Mouse (Mus musculus): ENCODE data around the gene 9130409I23Rik. TPM values are rescaled to one million over a fixed set of nuclear protein-coding genes. Genes with fewer than 3 reads are reported as not detected.
A peak's percentile ranks its signal among the peaks of the same experiment; 100 is the strongest.

The 9130409I23Rik gene
- total and polyA plus RNA-seq, 2 experiments from 2014 or later = not detected

DNA sequence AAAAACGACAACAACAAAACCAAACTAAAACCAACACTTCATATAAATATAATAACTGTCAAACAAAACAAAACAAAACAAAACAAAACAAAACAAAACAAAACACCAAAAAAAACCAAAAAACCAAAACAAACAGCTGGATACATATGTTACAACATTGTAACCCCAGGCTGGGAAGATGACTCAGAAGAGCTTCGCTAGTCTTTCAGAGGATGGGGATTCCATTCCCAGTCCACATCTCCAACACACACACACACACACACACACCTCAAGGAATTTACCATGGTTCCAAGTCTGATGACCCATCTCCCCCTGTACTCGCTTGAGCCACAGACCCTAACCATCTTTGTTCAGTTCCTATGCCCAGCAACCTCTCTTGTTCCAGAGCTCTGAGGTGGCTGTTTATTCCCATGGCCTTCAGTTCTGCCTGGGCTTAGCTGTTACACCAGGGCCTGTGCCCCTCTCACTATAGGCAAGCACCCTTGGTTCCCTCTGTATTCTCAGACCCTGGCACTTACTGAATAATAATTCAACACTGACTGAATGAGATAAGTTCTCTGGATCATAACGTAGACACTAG, 41.9 kb upstream of the 9130409I23Rik start:
- ATAC-seq (ENCODE audit: insufficient read depth, low read depth) (no peak), DNase-seq (ENCODE audit: low spot score) (no peak)
- Histone ChIP-seq H3K27ac (ENCODE audit: low read depth) (peak overlapping the region; percentile 55), H3K4me1 (ENCODE audit: control insufficient read depth, insufficient read depth) (peaks cover 12% of the 10 kb centered on the region), H3K27me3 (ENCODE audit: control insufficient read depth, insufficient read depth, low read length) (no peaks in the 10 kb centered on the region), H3K9me3 (replicated peaks; ENCODE audit: control insufficient read depth, low read length) (no peaks in the 10 kb centered on the region), H3K4me2 (ENCODE audit: low read depth, low read length) (no peak overlapping the region), H3K9ac (replicated peaks; ENCODE audit: low read depth, low read length) (no peak overlapping the region), H3K36me3 (replicated peaks; ENCODE audit: control insufficient read depth, insufficient read depth, low read length) (no peaks in the 10 kb centered on the region), H3K4me3 (ENCODE audit: low read depth, low read length) (no peak overlapping the region)
- no peak for TF ChIP-seq EP300 (IDR thresholded peaks at IDR 0.05; ENCODE audit: low read depth)
- no peak for TF ChIP-seq CTCF (IDR thresholded peaks at IDR 0.05; ENCODE audit: low read depth)
- 84% methylated on average over 4 of the region's 4 CpGs for WGBS

GRCm38 (mm10) chr1:181009754-181010153, 41.3 kb upstream of the 9130409I23Rik start:
- peak overlapping the region; percentile 55 for H3K27ac ChIP-seq (ENCODE audit: low read depth)

DNA sequence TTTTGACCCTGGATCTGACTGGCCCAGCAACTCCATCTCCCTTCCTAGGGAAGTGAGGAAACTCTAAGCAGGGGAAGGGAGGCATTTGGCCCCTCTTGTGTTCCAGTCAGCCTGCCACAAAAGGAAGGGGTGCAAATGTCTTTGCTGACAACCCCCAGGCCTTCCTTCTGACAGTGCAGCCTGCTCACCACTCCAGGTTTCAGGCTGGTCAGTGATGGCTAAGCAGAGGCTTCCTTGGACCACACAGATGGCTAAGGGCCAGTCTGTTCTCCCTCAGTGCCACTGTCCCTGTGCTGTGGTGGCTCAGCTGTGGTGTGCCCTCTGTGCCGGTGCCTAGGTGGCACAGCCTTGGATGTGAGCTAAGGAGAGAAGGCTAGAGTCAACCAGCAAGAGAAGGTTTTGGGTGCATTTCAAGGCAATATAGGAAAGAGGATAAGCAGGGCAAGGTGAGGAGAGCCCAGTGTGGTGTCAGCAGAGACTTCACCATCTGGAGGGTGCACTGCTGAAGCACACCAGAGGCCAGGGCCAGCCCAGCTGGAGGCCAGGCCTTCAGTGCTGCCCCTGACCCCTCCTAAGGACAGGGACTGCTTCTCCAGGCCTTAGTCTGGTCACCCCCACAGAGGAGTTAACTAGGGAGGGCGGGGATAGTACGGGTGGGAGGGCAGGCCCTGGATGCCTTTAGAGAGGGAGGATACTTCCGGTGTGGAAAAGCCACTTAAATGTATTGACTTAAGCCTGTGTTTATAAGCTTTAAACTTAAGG, 40.7 kb upstream of the 9130409I23Rik start:
- TF ChIP-seq EP300 (IDR thresholded peaks at IDR 0.05; ENCODE audit: low read depth) (no peak), CTCF (IDR thresholded peaks at IDR 0.05; ENCODE audit: low read depth) (no peak)
- DNase-seq (ENCODE audit: low spot score) = peak; percentile 32
- ATAC-seq (ENCODE audit: insufficient read depth, low read depth) = peak; percentile 15; the same call in 1 of the 2 replicates
- no peaks in the 10 kb centered on the region for H3K9me3 ChIP-seq (replicated peaks; ENCODE audit: control insufficient read depth, low read length)
- H3K27ac ChIP-seq (ENCODE audit: low read depth) = peak overlapping the region; percentile 55
- H3K4me1 ChIP-seq (ENCODE audit: control insufficient read depth, insufficient read depth) = peaks cover 19% of the 10 kb centered on the region
- no peak overlapping the region for H3K4me3 ChIP-seq (ENCODE audit: low read depth, low read length)
- no peaks in the 10 kb centered on the region for H3K27me3 ChIP-seq (ENCODE audit: control insufficient read depth, insufficient read depth, low read length)
- no peak overlapping the region for H3K9ac ChIP-seq (replicated peaks; ENCODE audit: low read depth, low read length)
- no peaks in the 10 kb centered on the region for H3K36me3 ChIP-seq (replicated peaks; ENCODE audit: control insufficient read depth, insufficient read depth, low read length)
- no peak overlapping the region for H3K4me2 ChIP-seq (ENCODE audit: low read depth, low read length)
- 51% methylated on average over 4 of the region's 4 CpGs for WGBS

More at GRCm38 (mm10) chr1:181009754-181010153, 41.3 kb upstream of the 9130409I23Rik start:
- Histone ChIP-seq H3K4me1 (ENCODE audit: control insufficient read depth, insufficient read depth) (peaks cover 14% of the 10 kb centered on the region), H3K36me3 (replicated peaks; ENCODE audit: control insufficient read depth, insufficient read depth, low read length) (no peaks in the 10 kb centered on the region), H3K9ac (replicated peaks; ENCODE audit: low read depth, low read length) (no peak overlapping the region), H3K9me3 (replicated peaks; ENCODE audit: control insufficient read depth, low read length) (no peaks in the 10 kb centered on the region), H3K4me2 (ENCODE audit: low read depth, low read length) (no peak overlapping the region), H3K27me3 (ENCODE audit: control insufficient read depth, insufficient read depth, low read length) (no peaks in the 10 kb centered on the region), H3K4me3 (ENCODE audit: low read depth, low read length) (no peak overlapping the region)
- no peak for TF ChIP-seq CTCF (IDR thresholded peaks at IDR 0.05; ENCODE audit: low read depth)
- no peak for TF ChIP-seq EP300 (IDR thresholded peaks at IDR 0.05; ENCODE audit: low read depth)
- peak; percentile 83 for DNase-seq (ENCODE audit: low spot score)
- WGBS = 7% methylated on average over 3 of the region's 3 CpGs
- ATAC-seq (ENCODE audit: insufficient read depth, low read depth) = peak; percentile 90

GRCm38 (mm10) chr1:181011601-181012000, 39.4 kb upstream of the 9130409I23Rik start:
- Histone ChIP-seq H3K4me2 (ENCODE audit: low read depth, low read length) (no peak overlapping the region), H3K9ac (replicated peaks; ENCODE audit: low read depth, low read length) (no peak overlapping the region), H3K4me3 (ENCODE audit: low read depth, low read length) (no peak overlapping the region), H3K9me3 (replicated peaks; ENCODE audit: control insufficient read depth, low read length) (no peaks in the 10 kb centered on the region), H3K27me3 (ENCODE audit: control insufficient read depth, insufficient read depth, low read length) (no peaks in the 10 kb centered on the region), H3K4me1 (ENCODE audit: control insufficient read depth, insufficient read depth) (peaks cover 27% of the 10 kb centered on the region), H3K27ac (ENCODE audit: low read depth) (no peak overlapping the region), H3K36me3 (replicated peaks; ENCODE audit: control insufficient read depth, insufficient read depth, low read length) (no peaks in the 10 kb centered on the region)
- ATAC-seq (ENCODE audit: insufficient read depth, low read depth) (no peak), DNase-seq (ENCODE audit: low spot score) (no peak)
- 78% methylated on average over 5 of the region's 5 CpGs for WGBS
- TF ChIP-seq CTCF (IDR thresholded peaks at IDR 0.05; ENCODE audit: low read depth) = no peak
- TF ChIP-seq EP300 (IDR thresholded peaks at IDR 0.05; ENCODE audit: low read depth) = no peak

DNA sequence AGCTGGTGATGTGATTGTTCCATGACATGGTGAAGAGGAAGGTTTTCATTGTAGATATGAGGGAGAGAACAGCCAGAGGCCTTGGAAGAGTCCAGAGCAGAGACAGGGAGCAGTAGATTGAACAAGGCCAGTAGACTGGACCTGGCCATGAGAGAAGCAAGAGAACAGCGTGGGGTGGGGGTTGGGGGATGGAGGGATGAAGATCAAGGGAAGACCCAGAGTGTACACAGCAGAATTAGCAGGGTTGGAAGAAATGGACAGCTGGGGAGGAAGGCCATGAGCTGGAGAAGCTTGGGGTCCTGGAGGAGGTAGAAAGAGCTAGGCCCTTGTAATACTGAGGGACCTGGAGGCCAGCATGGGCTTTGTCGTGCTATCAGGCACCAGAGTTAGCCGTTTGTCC, 38.6 kb upstream of the 9130409I23Rik start:
- no peak overlapping the region for H3K4me2 ChIP-seq (ENCODE audit: low read depth, low read length)
- WGBS = 76% methylated on average over 3 of the region's 3 CpGs
- H3K27me3 ChIP-seq (ENCODE audit: control insufficient read depth, insufficient read depth, low read length) = no peaks in the 10 kb centered on the region
- no peaks in the 10 kb centered on the region for H3K9me3 ChIP-seq (replicated peaks; ENCODE audit: control insufficient read depth, low read length)
- TF ChIP-seq CTCF (IDR thresholded peaks at IDR 0.05; ENCODE audit: low read depth) (no peak), EP300 (IDR thresholded peaks at IDR 0.05; ENCODE audit: low read depth) (no peak)
- H3K36me3 ChIP-seq (replicated peaks; ENCODE audit: control insufficient read depth, insufficient read depth, low read length) = no peaks in the 10 kb centered on the region
- no peak overlapping the region for H3K27ac ChIP-seq (ENCODE audit: low read depth)
- H3K4me1 ChIP-seq (ENCODE audit: control insufficient read depth, insufficient read depth) = peaks cover 27% of the 10 kb centered on the region
- no peak overlapping the region for H3K4me3 ChIP-seq (ENCODE audit: low read depth, low read length)
- H3K9ac ChIP-seq (replicated peaks; ENCODE audit: low read depth, low read length) = no peak overlapping the region
- ATAC-seq (ENCODE audit: insufficient read depth, low read depth) (no peak), DNase-seq (ENCODE audit: low spot score) (no peak)
